Mouse (Mus musculus) olfactory bulb, adult 2 months (tissue): ENCODE measurements around the gene Dbndd2.

Source experiments
- CTCF ChIP-seq: fragments of 200-500 bp; IDR thresholded peaks from 2 replicates; pipeline ENCODE4 v1.5.1; 2012; ENCODE audit warnings: low read depth, mild to moderate bottlenecking, low read length, moderate library complexity; ENCODE audit not compliant: insufficient read depth
- POLR2A ChIP-seq: fragments of 200-500 bp; IDR thresholded peaks from 2 replicates; pipeline ENCODE4 v1.6.1; 2012; ENCODE audit warnings: mild to moderate bottlenecking, low read depth, low read length, moderate library complexity; ENCODE audit not compliant: insufficient read depth

- TF ChIP-seq CTCF (no peak), POLR2A (no peak)
These were observed 35.9 kb downstream of the Dbndd2 start for GRCm38 (mm10) chr2:164521841-164522240.
